Mouse (Mus musculus): ENCODE results near the gene E2f1.

E2f1 gene

DNA sequence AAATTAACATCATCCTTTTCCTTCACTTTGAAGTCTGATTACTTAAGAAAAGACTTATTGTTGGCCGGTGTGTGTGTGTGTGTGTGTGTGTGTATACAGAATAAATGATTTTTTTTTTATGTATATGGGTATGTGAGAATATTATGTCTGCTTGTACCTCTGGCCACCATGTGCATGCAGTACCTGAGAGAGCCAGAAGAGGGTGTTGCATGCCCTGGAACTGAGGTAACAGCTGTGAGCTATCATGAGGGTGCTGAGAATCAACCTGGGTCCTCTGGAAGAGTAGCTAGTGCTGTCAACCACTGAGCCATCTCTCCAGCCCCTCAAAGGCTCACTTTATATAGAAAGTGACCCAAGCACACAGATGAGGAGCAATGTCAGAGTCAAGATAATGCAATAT, 11.7 kb upstream of the E2f1 start:
- no peak for DNase-seq

DNA sequence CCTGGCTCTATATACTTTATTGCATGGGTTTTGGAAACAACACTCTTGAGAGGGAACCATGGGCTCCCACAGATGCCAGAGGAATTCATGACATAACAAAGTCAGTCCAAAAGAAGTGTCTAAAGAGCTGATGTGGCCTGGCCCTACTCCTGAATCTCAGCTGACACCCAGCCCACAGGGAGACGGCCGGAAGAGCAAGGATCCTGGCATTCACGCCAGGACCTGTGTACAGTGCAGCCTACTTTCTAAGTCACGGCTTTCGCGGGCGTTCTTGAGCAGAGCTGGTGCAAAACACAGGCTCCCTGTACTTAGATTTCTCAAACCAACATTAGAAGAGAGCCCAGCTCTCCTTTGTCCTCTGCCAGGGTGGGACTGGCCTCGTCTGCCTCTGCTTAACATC, 10.9 kb upstream of the E2f1 start:
- no peak for DNase-seq

DNA sequence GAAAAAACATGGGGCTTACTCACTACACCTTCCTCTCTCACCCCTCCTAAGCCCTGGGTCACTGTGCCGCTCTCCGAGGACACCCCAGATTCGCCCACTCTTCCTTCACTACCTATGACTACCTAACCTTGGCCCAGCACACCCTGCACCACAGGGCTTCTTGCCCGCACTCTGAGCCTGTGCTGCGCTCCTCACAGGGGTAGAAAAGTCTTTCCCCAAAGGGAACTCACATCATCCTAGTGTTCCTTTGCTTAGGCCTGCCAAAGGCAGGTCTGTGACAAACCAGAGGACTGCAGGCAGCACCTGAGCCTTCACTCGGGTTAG, 8.0 kb upstream of the E2f1 start:
- no peak for DNase-seq

DNA sequence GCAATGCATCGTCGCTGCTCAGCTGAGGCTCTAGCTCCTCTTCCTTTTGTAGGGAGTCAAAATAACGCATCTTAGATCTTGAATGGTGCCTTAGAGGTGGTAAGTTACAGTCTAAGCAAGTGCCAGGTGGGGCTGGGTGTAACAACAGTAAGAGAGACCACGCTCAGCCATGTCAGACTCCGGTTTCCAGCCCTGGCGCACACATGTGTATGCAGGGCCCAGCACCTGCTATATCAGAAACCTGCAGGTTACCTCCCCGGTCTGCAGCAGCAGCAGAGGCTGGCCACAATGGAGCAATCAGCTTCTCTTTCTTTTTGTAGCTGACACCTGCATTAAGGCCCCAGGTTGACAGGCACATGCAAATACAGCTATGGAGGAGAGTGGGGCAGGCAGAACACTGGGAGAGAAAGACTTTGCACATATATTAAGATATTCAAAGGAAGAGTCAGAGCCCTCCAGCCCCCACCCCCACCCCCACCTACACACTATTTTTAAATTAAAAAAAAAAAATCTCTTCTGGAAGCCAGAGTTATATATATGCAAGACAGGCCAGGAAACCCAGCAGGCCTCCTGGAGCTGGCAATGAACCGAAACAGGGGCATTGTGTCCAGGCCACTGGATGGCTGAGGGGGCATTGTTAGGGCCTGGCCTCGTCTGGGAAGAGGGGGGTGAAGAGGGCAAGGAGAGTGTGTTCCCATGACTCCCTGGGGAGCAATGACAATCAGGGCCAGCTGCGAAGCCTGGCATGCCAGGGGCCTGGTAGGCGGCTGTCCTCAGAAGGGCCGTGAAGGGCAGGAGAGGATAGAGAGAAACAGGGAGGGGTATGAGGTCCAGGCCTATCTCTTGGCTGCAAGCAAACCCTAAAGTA, 7.4 kb upstream of the E2f1 start:
- peak; percentile 72 for DNase-seq

DNA sequence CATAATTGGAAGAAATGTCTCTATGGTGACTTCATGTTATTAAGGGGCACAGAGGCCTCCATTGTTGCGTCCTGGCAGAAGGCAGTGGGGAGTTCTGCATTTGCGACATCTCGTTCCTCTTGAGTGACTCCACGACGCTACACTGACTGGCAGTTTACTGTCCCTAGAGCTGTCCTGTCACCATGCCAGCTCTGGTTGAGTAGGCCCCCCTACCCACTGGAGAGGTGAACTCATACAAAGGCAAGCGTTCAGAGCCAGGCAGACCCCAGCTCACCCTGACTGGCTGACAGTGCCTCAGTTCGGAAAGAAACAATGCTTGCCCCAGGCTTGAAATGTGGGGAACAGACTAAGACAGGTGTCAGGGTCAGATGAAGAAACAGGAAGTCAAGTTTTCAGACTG, 4.6 kb upstream of the E2f1 start:
- DNase-seq = no peak

DNA sequence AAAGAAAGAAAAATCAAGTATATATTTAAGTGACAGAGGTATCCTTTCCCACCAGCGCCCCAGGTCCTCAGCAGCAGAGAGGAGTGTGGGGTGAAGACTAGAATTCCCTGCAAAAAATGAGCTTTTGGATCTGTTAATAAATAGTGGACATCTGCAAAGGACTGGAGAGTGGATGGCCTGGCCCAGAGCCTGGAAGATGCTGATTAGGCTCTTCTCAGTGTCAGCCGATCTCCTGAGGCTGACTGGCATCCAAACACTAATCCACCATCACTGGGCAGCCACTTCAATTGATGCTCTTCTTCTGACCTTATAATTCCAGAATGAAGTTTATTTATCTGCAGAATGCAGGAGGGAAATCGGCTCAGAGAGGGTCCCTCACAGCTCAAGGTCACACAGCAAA, 3.3 kb upstream of the E2f1 start:
- no peak for DNase-seq

DNA sequence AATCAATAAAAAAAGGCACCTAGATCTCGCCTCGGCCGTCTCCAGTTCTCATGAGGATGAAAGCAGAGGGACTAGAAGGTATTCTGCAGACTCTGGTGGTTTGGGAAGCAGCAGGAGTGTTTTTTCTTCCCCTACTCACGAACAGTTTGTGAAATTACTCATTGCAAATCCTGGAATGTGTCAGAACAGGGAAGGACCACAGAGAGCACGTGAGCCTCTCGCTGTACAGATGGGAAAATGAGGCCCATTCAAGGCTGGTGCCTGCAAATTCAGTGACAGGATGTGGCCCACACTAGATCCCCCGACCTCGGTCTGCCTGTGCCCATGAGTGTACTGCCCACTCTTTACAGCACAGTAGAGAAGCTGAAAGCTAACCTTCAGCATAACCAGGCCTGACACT, 2.3 kb upstream of the E2f1 start:
- DNase-seq = no peak

DNA sequence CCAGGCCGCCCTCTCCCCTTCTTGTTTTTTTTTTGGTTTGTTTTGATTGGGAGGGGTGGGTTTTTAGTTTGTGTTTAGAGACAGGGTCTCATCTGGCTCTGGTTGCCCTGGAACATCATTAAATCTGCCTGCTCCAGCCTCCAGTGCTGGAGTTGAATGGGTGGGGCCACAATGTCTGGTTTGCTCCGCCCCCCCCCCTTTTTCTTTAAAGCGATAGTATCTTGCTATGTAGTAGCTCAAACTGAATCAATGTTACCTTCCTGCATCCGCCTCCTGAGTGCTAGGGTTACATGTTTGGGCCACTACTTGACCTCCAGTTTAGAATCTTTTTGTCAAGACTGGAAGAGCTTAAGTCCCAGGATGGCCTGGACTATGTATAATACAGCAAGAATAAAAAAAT, 1.6 kb upstream of the E2f1 start:
- no peak for DNase-seq

DNA sequence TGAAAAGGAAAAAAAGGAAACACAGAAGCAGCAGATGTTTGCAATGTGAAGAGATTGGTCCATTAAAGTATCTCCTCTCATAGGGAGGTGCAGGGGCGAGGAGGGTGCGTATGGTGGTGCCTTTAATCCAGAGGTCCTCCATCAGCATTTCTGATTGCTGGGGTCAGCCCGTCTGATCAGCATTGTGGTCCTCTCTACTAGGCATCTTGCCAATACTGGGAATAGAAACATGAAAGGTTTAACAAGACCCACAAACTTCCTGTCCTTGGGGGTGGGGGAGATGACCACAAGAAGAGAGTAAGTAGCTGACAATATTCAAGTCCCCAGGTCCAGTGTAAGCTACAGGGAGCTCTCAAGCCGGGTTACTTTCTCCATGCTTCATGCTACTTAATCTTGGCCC, 974 bp upstream of the E2f1 start:
- DNase-seq = no peak

DNA sequence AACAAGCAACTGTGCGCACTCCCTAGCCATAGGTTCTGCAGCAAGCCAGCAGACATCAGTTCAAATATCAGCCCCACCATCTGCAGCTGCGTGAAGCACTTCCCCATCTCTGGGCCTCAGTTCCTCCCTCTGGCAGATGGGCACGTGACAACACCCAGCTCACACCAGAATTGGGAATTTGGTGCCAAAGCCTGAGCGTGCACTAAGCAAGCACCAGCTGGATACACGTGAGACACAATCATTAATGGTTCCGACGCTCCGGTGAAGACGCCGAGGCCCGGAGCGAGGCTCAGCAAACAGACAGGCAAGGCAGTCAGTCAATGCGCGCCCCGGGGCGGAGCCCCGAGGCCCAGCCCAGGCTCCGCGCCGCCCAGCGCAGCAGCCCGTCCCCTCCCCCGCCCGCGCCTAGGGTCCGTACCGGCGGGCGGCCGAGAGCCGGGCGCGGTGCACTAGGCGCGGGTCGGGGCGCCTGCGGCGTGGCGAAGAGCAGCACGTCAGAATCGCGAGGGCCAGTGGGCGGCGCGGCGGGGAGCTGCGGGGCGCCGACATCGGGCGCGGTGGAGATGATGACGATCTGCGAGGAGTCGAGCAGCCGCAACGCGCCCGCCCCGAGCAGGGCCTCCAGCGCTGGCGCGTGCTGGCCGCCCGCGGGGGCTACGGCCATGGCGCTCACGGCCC, 482 bp downstream of the E2f1 start:
- DNase-seq = peak; percentile 76

DNA sequence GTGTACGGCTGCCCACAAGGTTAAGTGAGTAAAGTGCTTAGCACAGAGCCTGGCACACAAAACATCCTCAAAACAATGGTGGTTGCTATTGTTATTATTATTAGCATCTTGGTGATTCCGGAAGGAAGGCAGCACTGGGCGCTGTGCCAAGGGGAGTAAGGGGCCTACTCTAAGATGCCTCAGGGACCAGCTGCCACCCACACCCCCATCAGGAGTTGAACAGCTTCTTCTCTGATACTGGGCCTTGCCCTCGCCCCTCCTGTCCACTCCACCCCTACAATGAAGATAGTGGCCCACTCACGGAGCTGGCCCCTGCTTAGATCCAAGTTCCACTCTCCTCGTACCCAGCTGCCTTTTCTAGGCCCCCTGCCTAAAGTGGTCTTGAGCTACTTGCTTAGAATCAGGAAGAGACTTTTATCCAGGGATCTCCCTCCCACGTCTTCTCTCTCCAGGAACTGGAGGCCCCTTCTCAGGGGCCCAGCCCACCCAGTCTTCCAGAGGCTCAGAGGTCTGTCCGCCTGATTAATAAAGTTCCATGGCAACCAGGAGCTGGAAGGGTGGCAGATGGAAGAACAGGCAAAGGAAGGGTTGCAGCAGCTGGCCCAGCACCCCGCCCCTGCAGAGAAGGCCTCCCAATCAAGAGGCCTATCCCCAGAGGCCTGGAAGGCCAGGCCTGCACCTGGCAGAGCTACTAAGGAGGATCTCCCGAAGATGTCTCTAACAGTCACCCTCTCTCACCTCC, 1.2 kb downstream of the E2f1 start:
- DNase-seq = no peak

DNA sequence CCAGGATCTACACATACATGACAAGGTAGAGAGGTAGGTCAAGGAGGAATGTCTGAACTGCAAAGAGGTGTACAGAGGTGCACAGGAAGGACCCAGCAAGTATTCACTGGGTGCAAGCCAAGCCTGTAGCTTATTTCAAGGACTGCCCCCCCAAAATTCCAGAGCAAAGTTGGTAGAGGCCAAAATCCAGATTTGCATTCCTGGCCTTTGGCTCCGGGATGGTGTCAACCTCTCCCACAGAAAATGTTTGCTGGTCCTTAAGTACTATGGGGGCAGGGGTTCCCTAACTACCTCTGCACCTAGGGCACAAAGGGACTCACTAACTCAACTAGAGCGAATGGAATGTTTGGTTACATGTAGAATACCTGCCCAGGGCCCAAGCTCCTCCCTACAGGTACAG, 1.9 kb downstream of the E2f1 start:
- DNase-seq = no peak

DNA sequence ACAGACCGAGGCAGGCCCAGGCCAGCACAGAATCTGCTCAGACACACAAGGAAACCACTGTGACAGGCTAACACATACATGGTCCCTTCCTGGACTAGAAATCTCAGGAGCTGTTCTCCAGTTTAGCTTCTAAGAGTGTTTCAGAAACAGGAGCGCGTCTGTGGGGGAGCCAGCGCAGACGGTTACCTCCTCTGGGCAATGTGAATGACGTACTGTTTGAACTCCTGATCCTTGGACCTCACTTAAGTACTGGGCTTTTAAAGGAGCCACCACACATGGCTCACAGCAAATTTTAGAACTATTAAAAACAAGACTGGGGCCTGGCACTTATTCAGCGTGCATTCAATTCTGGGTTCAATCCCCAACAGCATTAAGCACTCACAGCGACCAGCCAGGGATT, 3.1 kb downstream of the E2f1 start:
- no peak for DNase-seq

DNA sequence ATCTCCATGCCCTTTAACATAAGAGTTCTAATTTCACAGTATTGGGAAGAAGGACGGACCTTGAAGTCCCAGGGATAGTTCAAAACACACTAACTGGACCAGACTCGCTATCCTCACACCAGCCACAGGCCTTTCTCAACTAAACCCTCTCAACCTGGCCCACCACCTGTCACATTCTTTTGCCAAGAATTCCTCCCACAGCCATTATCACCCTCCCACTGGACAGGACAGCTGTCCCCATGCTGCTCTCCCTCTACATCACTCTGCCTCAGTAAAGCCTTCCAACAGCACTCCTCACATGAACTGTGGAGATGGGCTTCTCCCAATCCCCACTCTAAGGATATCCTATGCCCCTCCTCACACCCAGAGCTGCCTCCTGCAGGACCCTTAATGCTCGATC, 4.1 kb downstream of the E2f1 start:
- no peak for DNase-seq

DNA sequence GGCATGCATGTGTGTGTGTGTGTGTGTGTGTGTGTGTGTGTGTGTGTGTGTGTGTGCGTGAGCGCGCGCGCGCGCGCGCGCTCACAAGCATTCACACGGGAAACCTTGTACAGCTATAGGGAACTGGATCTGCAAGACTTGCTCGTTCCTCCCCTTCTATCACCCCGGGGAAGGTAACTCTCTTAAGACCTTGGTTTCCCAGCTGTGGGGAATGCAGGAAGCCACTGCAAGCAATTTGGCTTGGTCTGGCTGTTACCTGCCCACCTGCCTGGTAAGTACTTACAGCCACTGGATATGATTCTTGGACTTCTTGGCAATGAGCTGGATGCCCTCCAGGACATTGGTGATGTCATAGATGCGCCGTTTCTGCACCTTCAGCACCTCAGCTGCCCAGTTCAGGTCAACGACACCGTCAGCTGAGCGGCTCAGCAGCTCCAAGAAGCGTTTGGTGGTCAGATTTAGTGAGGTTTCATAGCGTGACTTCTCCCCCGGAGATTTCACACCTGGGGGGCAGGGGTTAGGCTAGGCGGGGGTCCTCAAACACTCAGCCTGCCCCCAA, 6.0 kb downstream of the E2f1 start:
- no peak for DNase-seq

DNA sequence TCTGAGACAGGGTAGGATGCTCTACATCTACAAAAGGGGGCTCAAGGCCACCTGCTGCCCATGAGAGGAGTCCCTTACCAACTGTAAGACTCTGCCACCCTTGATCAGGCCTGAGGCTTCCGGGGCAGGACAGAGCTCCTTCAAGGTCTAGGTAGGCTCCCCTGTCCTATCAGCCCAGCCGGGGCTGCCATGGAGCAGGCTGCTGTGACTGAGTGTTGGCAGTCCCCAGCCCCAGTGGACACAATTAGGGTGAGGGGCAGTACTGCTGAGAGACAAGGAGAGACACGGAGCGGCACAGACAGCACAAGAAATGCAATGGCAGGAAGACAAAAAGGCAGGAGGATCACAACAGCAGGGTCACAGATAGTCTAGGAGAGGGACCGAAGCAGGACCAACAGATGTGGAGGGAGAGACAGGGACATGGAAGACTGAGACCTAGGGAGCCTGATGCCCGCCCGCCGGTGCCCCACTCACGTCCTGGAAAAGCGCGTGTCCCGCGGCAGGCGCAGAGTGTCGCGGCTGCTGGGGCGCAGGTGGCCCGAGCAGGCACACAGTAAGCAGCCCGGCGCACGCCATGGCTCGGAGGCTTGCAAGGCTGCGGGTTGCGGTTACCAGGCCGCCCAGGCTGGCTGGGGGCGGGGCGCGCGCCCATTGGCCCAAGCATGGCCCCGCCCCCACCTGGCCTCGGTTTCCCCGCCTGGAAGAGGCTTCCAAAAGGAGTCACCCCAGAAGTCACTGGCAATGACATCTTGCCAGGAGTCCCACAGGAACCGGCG, 11.2 kb downstream of the E2f1 start, which contains the start of gene Necab3:
Gene Necab3, minus strand, starts transcription at position 627 of the 776 bp plus-strand sequence.
- DNase-seq = peak; percentile 79

DNA sequence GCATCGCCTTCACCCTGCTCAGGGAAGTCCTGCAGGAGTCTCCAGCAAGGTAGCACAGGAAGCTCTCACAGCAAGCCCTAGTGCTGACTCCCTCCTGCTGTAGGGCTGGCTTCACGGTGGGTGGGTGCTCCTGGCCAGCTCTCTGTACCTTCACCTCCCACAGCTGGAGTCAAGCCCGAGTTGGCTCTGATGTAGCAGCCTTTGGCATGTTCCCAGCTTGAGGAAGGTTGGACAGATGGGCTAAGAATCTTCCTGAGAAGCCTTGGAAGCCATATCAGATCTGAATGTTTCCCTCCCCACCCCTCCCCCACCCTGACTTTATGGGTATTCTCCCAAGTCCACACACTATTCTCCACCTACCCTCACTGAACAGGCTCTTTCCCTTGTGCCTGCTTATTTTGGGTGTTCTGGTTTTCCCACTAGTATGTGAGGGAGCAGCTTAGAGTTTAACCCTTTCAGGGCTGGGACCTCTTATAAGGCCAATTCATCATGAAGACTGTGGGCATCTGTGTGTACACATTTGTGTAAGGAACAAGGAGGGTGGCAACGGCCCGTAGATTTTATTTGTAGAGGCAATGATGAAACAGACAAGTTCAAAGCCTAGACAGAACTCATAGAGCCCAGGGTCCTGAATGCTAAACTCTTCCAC, 12.4 kb downstream of the E2f1 start:
- DNase-seq = peak; percentile 32

DNA sequence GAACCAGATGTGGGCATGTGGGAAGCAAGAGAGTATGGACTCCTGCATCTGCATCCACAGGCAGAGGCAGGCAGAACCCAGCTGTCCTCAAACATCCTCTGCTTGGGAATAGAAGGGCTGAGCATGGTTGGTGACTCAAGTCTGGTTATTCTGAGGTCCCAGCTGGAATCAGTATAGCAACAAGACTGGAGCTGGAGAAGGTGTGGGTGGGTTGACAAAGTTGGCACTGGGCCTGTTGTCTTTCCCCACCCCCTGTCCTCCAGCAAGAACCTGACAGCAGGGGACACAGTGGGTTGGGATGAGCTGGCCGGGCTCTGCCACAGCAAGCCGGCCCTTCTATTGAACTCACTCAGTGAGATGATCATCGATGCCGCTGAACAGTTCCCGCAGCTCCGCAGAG, 14.5 kb downstream of the E2f1 start:
- DNase-seq = no peak

DNA sequence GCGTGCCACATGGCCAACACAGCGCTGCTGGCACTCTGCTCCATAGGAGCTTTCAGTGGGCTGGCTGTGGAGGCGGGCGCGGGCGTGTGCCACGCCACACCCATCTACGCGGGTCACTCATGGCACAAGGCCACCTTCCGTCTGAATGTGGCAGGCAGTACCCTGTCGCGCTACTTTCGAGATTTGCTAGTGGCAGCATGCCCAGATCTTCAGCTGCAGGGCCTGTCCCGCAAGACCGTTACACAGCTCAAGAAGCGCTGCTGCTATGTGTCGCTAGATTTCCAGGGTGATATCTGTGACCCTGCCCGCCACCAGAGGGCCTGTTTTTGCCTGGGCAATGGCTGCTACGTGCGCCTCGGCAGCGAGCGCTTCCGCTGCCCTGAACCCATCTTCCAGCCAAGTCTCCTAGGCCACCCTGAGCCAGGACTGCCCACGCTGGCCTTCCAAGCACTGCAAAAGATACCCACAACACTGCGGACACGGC, 17.2 kb downstream of the E2f1 start:
- DNase-seq = peak; percentile 84

DNA sequence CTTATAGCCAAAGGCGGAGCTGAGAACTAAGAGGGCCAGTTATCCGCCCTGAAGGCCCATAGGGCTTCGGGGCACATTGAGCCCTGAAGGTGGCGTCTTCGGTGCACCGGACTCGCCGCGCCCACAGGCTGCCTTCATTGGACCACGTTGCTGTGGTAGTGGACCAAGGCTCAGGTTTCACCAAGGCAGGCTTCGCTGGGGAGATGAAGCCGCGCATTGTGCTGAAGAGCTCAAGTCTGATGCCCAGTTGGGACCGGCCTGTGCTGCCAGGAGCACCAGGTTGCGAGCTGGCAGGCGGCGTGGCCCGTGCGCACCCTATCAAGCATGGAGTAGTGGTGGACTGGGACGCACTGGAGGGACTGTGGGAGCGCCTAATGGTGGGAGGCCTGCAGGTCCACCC, 17.8 kb downstream of the E2f1 start:
- DNase-seq = no peak

DNA sequence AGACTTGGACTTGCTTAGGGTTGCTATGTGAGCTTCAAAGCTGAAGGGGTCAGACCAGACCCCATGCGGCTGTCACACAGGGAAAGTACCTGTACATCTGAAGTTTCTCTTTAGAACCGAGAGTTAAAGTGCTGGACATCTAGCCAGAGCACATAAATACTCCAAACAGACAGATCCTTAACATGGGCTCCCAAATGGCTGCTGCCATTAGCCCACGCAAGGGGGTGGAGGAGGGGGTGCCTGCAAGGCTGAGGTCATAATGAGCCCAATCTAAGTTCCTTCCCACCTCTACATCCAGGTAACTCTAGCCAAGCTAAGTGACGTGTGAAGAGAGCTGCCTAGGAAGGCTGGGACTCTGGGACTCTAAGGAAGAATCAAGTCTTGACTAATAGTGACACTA, 18.2 kb downstream of the E2f1 start, which contains the start of gene Actl10:
Gene Actl10, plus strand, starts transcription at position 301 of the 400 bp plus-strand sequence.
- no peak for DNase-seq

DNA sequence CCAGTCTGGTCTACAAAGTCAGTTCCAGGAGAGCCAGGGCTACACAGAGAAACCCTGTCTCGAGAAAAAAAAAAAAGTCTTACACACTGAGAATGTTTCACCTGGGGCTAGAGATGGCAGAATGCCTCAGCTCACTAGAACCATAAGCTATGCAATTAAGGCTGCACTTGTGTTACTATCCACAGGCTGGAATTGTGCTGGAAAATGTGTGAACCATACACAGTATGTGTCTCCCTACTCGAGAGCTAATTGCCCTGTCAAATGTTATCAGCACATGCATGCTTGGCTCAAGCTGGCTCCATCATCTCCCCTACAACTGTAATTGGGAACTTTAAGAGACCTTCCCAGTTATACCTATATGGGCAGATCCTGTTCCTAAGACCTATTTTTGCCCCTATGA, 18.8 kb downstream of the E2f1 start:
- DNase-seq = no peak
